Mouse (Mus musculus) forebrain, embryonic 11.5 days (tissue): ENCODE results near the gene Kank4. TPM values are rescaled to one million over a fixed set of nuclear protein-coding genes. Genes with fewer than 3 reads are reported as not detected.
A peak's percentile ranks its signal among the peaks of the same experiment; 100 is the strongest.

Experiments
- ATAC-seq: fragments of 200-750 bp; cut with Nextera tagmentation; replicated peaks from 2 replicates; pipeline ENCODE4 v1.8.0; 2017; ENCODE audit warnings: moderate TSS enrichment; ENCODE audit not compliant: low FRiP score
- DNase-seq: peaks from one replicate; pipeline ENCODE4 v3.0.0-alpha.2; 2017; ENCODE audit warnings: low spot score
- H3K27ac ChIP-seq: fragments of 300-500 bp; sonication (generic); 2 replicates; pipeline ENCODE4 v1.5.1; 2014; ENCODE audit warnings: low read depth, low read length
- H3K27me3 ChIP-seq: fragments of 300-500 bp; sonication (generic); 2 replicates; pipeline ENCODE4 v1.6.1; 2014; ENCODE audit warnings: mild to moderate bottlenecking, low read length, mixed read lengths; ENCODE audit not compliant: control insufficient read depth, insufficient read depth
- H3K36me3 ChIP-seq: fragments of 300-500 bp; sonication (generic); 2 replicates; pipeline ENCODE4 v1.6.1; 2014; ENCODE audit warnings: mild to moderate bottlenecking, low read length, moderate library complexity, mixed read lengths; ENCODE audit not compliant: control insufficient read depth, insufficient read depth
- H3K4me1 ChIP-seq: fragments of 300-500 bp; sonication (generic); replicated peaks from 2 replicates; pipeline ENCODE4 v1.6.1; 2014; ENCODE audit warnings: low read length, mixed read lengths; ENCODE audit not compliant: control insufficient read depth, insufficient read depth
- H3K4me2 ChIP-seq: fragments of 300-500 bp; sonication (generic); 2 replicates; pipeline ENCODE4 v1.6.1; 2014; ENCODE audit warnings: low read depth, mild to moderate bottlenecking, low read length, moderate library complexity, mixed read lengths; ENCODE audit not compliant: severe bottlenecking
- H3K4me3 ChIP-seq: fragments of 300-500 bp; sonication (generic); 2 replicates; pipeline ENCODE4 v1.5.1; 2014; ENCODE audit warnings: low read depth, low read length
- H3K9ac ChIP-seq: fragments of 300-500 bp; sonication (generic); 2 replicates; pipeline ENCODE4 v1.6.1; 2014; ENCODE audit warnings: low read length
- H3K9me3 ChIP-seq: fragments of 300-500 bp; sonication (generic); 2 replicates; pipeline ENCODE4 v1.6.1; 2016; ENCODE audit warnings: low read length, mixed read lengths; ENCODE audit not compliant: control insufficient read depth
- WGBS: fragments of 180-500 bp; shearing (Covaris S2); extraction: QIAGEN DNeasy Blood & Tissue Kit; methylation state at CpG from one replicate; pipeline ENCODE4 v1.1.7; 2014; 5-methylcytosine and 5-hydroxymethylcytosine counted together
- polyA plus RNA-seq: library from polyadenylated mRNA; unstranded; fragments of >200 nt; fragmentation: Nextera tagmentation; extraction: Ambion mirVana; gene quantifications from 2 replicates; pipeline ENCODE4 v1.2.1, GENCODE M21; 2014

The Kank4 gene
- polyA plus RNA-seq, 1 experiment from 2014 or later = 1.1 TPM

DNA sequence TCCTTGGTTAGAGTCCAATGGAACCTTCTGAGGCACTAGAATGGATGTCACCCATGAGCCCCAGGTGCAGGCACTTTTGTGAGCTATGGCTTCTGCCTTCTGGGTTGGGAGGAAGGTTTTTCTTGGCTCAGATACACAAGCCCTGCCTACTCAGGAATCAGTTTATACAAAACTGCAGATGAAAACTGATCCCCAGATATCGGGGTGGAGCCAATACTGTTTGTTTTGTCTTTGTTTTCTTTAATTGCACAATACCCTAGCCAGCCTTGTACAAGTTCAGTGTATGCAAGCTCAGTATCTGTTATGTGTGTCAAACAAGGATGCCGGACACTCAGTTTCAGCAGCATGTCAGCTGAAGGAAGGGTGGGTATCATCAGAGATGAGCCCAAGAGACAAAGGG lies 22.1 kb downstream of the Kank4 start:
- H3K9ac ChIP-seq = no peak overlapping the region
- no peak overlapping the region for H3K4me2 ChIP-seq
- no peak overlapping the region for H3K27ac ChIP-seq
- no peaks in the 10 kb centered on the region for H3K9me3 ChIP-seq
- no peaks in the 10 kb centered on the region for H3K4me1 ChIP-seq
- H3K4me3 ChIP-seq = no peak overlapping the region
- H3K36me3 ChIP-seq = no peaks in the 10 kb centered on the region
- H3K27me3 ChIP-seq = no peaks in the 10 kb centered on the region
- WGBS = 91% methylated on average over 2 of the region's 2 CpGs
- no peak for DNase-seq
- ATAC-seq = no peak

DNA sequence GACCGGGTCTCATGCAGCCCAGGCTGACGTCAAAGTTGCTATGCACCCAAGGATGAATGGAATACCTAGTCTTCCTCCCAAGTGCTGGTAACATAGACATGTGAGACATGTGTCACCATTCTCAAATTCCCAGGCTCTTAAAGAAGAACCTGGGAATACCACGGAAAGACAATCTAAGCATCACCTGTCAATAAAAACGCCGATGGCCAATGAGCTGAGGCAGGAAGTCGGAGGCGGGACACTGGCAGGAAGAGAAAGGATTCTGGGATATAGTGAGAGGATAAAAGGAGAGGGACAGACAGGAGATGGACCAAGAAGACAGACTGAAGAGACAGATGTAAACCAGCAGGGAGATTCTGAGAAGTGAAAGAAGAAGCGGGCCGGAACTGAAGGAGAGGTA lies 23.9 kb downstream of the Kank4 start:
- Histone ChIP-seq H3K36me3 (no peaks in the 10 kb centered on the region), H3K4me2 (no peak overlapping the region), H3K27me3 (no peaks in the 10 kb centered on the region), H3K4me3 (no peak overlapping the region), H3K4me1 (peaks cover 2% of the 10 kb centered on the region; the same call in 1 of the 2 replicates), H3K9me3 (no peaks in the 10 kb centered on the region), H3K9ac (no peak overlapping the region), H3K27ac (no peak overlapping the region)
- no peak for DNase-seq
- 93% methylated on average over 9 of the region's 9 CpGs for WGBS
- no peak for ATAC-seq

DNA sequence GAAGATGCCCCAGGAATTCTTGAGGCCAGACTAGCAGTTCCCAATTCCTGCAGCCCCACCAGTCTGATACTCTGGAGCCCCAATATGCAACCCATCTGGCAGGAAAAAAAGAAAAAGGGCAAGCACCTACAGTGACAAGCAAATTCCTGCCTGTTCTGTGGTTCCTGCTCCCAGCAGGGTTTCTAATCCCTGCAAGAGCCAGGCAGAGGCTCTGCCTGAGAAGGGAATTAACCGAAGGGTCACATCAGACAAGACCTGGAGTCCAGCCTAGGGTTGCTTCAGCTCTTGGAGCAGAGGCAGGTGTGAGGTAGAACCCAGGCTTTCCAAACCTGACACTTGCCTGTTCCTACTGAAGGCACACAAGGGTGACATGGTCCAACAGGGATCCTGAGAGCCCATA lies 26.6 kb downstream of the Kank4 start:
- no peak overlapping the region for H3K9ac ChIP-seq
- 15% methylated on average over 1 of the region's 1 CpGs for WGBS
- H3K4me1 ChIP-seq = peaks cover 2% of the 10 kb centered on the region; the same call in 1 of the 2 replicates
- DNase-seq (no peak), ATAC-seq (no peak)
- H3K4me3 ChIP-seq = no peak overlapping the region
- no peaks in the 10 kb centered on the region for H3K27me3 ChIP-seq
- no peaks in the 10 kb centered on the region for H3K9me3 ChIP-seq
- H3K27ac ChIP-seq = no peak overlapping the region
- no peaks in the 10 kb centered on the region for H3K36me3 ChIP-seq
- no peak overlapping the region for H3K4me2 ChIP-seq

DNA sequence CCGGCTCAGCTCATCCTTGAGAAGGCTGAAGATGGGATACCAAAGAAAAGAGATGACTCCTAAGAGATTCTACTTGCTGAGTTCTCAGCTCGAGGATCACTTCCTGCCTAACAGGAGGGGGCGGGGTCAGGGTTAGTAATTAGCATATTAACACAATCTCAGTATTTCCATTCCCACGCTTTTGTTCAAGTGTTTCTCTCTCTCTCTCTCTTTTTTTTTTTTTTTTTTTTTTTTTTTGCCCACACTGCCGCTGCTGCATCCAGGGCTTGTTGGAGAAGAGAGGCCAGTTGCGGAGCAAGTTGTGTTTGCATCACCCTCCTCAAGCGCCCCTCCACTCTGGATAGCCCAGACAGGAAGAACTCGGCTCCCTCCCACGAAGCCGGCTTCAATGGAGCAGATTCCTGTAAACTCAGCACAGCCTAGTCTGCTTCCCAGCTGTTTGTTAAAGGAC lies 27.5 kb downstream of the Kank4 start:
- Histone ChIP-seq H3K27ac (no peak overlapping the region), H3K4me3 (peak overlapping the region; percentile 16; the same call in 1 of the 2 replicates), H3K27me3 (no peaks in the 10 kb centered on the region), H3K4me2 (peak overlapping the region; percentile 47), H3K9ac (peak overlapping the region; percentile 43), H3K9me3 (no peaks in the 10 kb centered on the region), H3K4me1 (peaks cover 2% of the 10 kb centered on the region; the same call in 1 of the 2 replicates), H3K36me3 (no peaks in the 10 kb centered on the region)
- 9% methylated on average over 10 of the region's 10 CpGs for WGBS
- DNase-seq = peak; percentile 56
- ATAC-seq = peak; percentile 51

DNA sequence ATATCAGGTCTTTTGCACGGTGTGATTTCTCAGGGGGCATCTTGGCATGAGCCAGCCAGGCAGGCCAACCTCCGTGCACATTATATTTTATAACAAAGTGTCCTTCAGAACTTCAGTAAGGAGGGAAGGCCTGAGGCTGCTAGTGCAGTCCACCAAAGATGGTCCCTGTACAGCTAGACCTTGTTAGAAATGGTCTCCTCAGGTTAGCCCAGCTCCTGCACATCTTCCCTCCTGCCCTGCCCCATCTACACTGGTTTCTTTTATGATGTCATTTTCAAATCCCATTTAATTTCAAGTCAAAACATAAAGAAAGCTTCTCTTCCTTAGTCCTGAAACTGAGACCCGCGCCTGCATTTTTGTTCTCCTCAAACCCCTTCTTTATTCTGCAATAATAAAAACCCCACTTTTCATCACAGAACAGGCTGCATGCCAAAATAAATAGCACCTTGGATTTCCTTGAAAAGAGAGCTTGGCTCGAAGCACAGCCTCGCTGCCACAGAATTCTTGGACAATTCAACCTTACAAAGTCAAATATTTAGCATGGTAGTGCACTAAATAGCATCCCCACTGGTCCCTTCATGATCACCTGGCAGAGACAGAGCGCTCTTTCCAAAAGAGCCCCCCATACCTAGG lies 28.1 kb downstream of the Kank4 start:
- H3K4me1 ChIP-seq = peaks cover 2% of the 10 kb centered on the region; the same call in 1 of the 2 replicates
- H3K4me3 ChIP-seq = peak overlapping the region; percentile 16; the same call in 1 of the 2 replicates
- DNase-seq = no peak
- no peak overlapping the region; the same call in 1 of the 2 replicates for H3K9ac ChIP-seq
- H3K27me3 ChIP-seq = no peaks in the 10 kb centered on the region
- ATAC-seq = no peak
- 77% methylated on average over 7 of the region's 7 CpGs for WGBS
- H3K27ac ChIP-seq = no peak overlapping the region
- no peaks in the 10 kb centered on the region for H3K36me3 ChIP-seq
- no peaks in the 10 kb centered on the region for H3K9me3 ChIP-seq
- H3K4me2 ChIP-seq = peak overlapping the region; percentile 47; the same call in 1 of the 2 replicates

DNA sequence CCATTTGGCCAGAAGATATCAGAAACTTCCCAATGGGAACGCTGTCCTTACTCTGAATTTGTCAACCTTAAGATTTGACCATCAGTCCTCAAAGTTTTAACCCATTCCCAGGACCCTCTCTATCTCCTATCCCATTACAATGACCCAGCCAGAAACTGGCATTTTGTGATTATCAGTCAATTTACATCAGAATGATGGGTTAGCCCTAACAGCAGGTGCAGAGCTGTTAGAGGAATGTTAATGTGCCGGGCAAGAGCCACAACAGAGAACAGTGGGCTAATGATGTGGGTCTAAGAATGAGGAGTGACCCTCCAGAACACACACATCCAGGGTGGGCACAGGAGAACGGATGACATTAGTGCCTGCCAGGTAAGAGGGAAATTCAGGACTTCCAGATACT lies 31.1 kb downstream of the Kank4 start:
- H3K9me3 ChIP-seq = no peaks in the 10 kb centered on the region
- no peaks in the 10 kb centered on the region for H3K27me3 ChIP-seq
- H3K4me2 ChIP-seq = no peak overlapping the region
- no peak for DNase-seq
- WGBS = 29% methylated on average over 3 of the region's 3 CpGs
- no peaks in the 10 kb centered on the region for H3K36me3 ChIP-seq
- H3K9ac ChIP-seq = no peak overlapping the region
- no peak overlapping the region for H3K4me3 ChIP-seq
- peaks cover 2% of the 10 kb centered on the region; the same call in 1 of the 2 replicates for H3K4me1 ChIP-seq
- ATAC-seq = no peak
- H3K27ac ChIP-seq = no peak overlapping the region

DNA sequence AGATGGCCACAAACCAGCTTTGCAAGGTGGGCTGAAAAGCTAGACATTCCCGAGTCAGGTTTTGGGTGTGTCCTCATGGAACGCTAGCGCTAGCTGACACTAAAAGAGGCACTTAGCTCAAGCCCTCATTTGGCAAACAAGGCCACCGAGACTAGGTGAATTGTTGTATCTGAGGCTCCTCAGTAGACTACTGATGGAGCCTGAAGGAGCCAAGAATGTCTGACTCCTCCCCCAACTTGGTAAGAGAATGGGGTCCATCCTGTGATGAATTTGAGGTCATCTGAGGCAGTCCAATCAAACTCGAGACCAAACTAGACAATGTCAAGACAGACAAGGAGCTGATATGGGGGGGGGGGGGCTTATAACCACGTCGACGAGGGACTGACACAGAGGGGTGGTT lies 31.5 kb downstream of the Kank4 start:
- no peak overlapping the region for H3K4me3 ChIP-seq
- WGBS = 41% methylated on average over 8 of the region's 8 CpGs
- ATAC-seq (no peak), DNase-seq (no peak)
- H3K27me3 ChIP-seq = no peaks in the 10 kb centered on the region
- H3K4me2 ChIP-seq = no peak overlapping the region
- H3K27ac ChIP-seq = no peak overlapping the region
- H3K9ac ChIP-seq = no peak overlapping the region
- no peaks in the 10 kb centered on the region for H3K36me3 ChIP-seq
- H3K4me1 ChIP-seq = peaks cover 2% of the 10 kb centered on the region; the same call in 1 of the 2 replicates
- no peaks in the 10 kb centered on the region for H3K9me3 ChIP-seq

DNA sequence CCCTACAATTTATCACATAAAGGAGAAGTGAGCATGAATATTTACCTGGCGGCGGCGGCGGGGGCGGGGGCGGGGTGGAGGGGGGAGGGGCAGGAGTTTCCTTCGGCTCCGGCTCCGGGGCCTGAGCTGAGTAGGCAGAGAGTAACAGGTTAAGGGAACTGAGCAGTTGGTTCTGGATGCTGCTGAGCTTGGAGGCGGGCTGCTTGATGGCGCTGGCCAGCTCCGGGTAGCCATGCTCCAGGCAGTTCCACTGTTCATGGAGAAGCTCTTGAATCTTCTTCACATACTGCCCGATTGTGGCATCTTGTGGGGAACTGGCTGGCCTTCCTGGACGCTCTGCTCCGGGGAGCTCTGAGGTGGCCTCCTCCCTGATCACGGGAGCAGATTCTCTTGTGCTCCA lies 39.1 kb downstream of the Kank4 start:
- Histone ChIP-seq H3K36me3 (no peaks in the 10 kb centered on the region), H3K9ac (no peak overlapping the region), H3K4me2 (peak overlapping the region; percentile 21; the same call in 1 of the 2 replicates), H3K27me3 (no peaks in the 10 kb centered on the region), H3K4me1 (no peaks in the 10 kb centered on the region), H3K27ac (no peak overlapping the region), H3K4me3 (no peak overlapping the region), H3K9me3 (no peaks in the 10 kb centered on the region)
- DNase-seq = peak; percentile 51
- 12% methylated on average over 16 of the region's 16 CpGs for WGBS
- no peak for ATAC-seq

DNA sequence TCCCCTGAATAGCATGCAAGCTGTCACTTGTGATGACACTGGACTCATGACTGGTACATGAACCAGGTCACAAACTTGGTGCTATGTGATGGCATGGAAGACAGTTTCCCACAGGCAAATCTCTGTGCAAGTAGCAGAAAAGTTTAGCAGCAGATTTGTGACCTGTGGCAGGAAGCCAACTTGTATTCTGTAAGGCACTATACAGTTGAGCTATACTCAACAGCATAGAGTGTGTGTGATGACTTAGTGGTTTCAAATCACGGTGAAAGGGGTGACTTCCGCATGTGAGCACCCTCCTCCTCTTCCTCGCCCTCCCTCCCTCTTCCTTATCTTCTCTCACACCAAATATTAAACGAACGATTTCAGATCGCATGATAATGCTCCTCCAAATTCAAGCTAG lies 39.9 kb downstream of the Kank4 start:
- Histone ChIP-seq H3K27ac (no peak overlapping the region), H3K27me3 (no peaks in the 10 kb centered on the region), H3K9me3 (no peaks in the 10 kb centered on the region), H3K4me3 (no peak overlapping the region), H3K4me2 (no peak overlapping the region), H3K9ac (no peak overlapping the region), H3K36me3 (no peaks in the 10 kb centered on the region), H3K4me1 (no peaks in the 10 kb centered on the region)
- ATAC-seq (no peak), DNase-seq (no peak)
- WGBS = 88% methylated on average over 6 of the region's 6 CpGs
